Mouse (Mus musculus): ENCODE results near the gene Hsd17b6.
"Not testable (repeated sequence)": the region's sequence is repeated elsewhere in the genome, so short reads cannot be mapped to it uniquely, and the experiment has no call there.

Hsd17b6 gene

GRCm38 (mm10) chr10:128007446-128007845, at the start of gene Hsd17b6:
Gene Hsd17b6 (minus strand): TSS chr10:128007611.
- no peak for DNase-seq

- DNase-seq: no peak
These were observed 45.6 kb upstream of the Hsd17b6 start for GRCm38 (mm10) chr10:128053001-128053400.

- DNase-seq: not testable (repeated sequence)
These were observed 44.7 kb upstream of the Hsd17b6 start for GRCm38 (mm10) chr10:128052136-128052535.

GRCm38 (mm10) chr10:128051589-128051988, 44.2 kb upstream of the Hsd17b6 start:
- no peak for DNase-seq

GRCm38 (mm10) chr10:128050355-128050754, 42.9 kb upstream of the Hsd17b6 start:
- DNase-seq: no peak

GRCm38 (mm10) chr10:128049741-128050140, 42.3 kb upstream of the Hsd17b6 start:
- no peak for DNase-seq

- no peak for DNase-seq
These were observed 40.7 kb upstream of the Hsd17b6 start for GRCm38 (mm10) chr10:128048157-128048556.

GRCm38 (mm10) chr10:128043041-128043835, 35.8 kb upstream of the Hsd17b6 start:
- DNase-seq: no peak

- DNase-seq: no peak
These were observed 35.1 kb upstream of the Hsd17b6 start for GRCm38 (mm10) chr10:128042466-128042865.

- DNase-seq: no peak
These were observed 34.2 kb upstream of the Hsd17b6 start for GRCm38 (mm10) chr10:128041636-128042035.

- no peak for DNase-seq
These were observed 32.9 kb upstream of the Hsd17b6 start for GRCm38 (mm10) chr10:128040293-128040692.

- DNase-seq: no peak
These were observed 32.4 kb upstream of the Hsd17b6 start for GRCm38 (mm10) chr10:128039858-128040257.

- DNase-seq: no peak
These were observed 31.8 kb upstream of the Hsd17b6 start for GRCm38 (mm10) chr10:128039167-128039566.

GRCm38 (mm10) chr10:128037921-128038320, 30.5 kb upstream of the Hsd17b6 start:
- DNase-seq: no peak

GRCm38 (mm10) chr10:128036746-128037425, 29.5 kb upstream of the Hsd17b6 start:
- peak; percentile 64 for DNase-seq

- no peak for DNase-seq
These were observed 23.4 kb upstream of the Hsd17b6 start for GRCm38 (mm10) chr10:128030860-128031259.

GRCm38 (mm10) chr10:128029931-128030330, 22.5 kb upstream of the Hsd17b6 start:
- no peak for DNase-seq

- DNase-seq: no peak
These were observed 16.1 kb upstream of the Hsd17b6 start for GRCm38 (mm10) chr10:128023496-128023895.

- no peak for DNase-seq
These were observed 14.8 kb upstream of the Hsd17b6 start for GRCm38 (mm10) chr10:128022196-128022595.

- peak; percentile 89 for DNase-seq
These were observed 7.9 kb upstream of the Hsd17b6 start, which contains the start of gene Prim1 for GRCm38 (mm10) chr10:128015068-128015934. Gene Prim1 (plus strand): TSS chr10:128015168.

- DNase-seq: no peak
These were observed 2.3 kb upstream of the Hsd17b6 start for GRCm38 (mm10) chr10:128009735-128010134.

- DNase-seq: peak; percentile 85
These were observed 937 bp upstream of the Hsd17b6 start for GRCm38 (mm10) chr10:128008207-128008889.

Data from kidney, adult 9 months (tissue).